8 mouse cellular contexts compared by ENCODE assay signal in the genomic region with DNA sequence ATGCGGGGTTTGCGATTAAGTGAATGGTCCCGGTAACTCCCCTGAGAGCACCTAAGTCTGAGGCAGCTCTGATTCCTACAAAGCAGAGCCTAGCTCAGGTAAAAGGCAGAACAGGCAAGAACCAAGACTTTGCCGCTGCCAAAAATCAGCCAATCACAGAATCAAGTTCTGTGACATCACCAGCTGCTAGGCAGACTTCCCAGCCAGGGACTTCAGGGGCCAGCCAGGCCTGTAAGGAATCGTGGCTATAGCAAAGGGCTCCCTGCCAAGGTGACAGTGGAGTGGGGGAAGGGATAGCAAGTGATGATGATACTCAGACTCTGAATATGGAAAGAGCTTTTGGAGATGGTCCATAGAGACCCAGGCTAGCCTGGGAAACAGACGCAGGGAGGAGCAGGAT. TPM values are rescaled to one million over a fixed set of nuclear protein-coding genes. Genes with fewer than 3 reads are reported as not detected.
DNase-seq lines count a peak whose midpoint lies in the region; ATAC-seq and TF ChIP-seq lines count a peak whose summit lies in the region.

No protein-coding gene starts in this region.

- H3K4me3 ChIP-seq in hindbrain, embryonic 16.5 days (ENCODE audit: low read length), result peak overlapping the region; percentile 20

- no peaks in the 10 kb centered on the region for H3K27me3 ChIP-seq in Patski
- H3K27me3 ChIP-seq in hindbrain, embryonic 16.5 days (replicated peaks; ENCODE audit: control insufficient read depth, insufficient read depth, low read length), result peaks cover 22% of the 10 kb centered on the region

- no peak for TF ChIP-seq CTCF in Patski (IDR thresholded peaks at IDR 0.05)

- no peak for DNase-seq in Patski (ENCODE audit: low read depth, low spot score)
- peak; percentile 91 to 95 for DNase-seq in cerebellum, postnatal 36 days
- peak; percentile 79 to 82 for DNase-seq in gastrocnemius, adult 8-10 months (ENCODE audit: low spot score in 2 of 2)
- DNase-seq in layer of hippocampus, postnatal 36 days, result peak; percentile 83 to 86
- peak; percentile 94 for DNase-seq in lung, postnatal 10 days
- peak; percentile 83 for DNase-seq in ovary, postnatal 36 days (ENCODE audit: low spot score)
- peak; percentile 64 to 86 for DNase-seq in thymus, postnatal 10 days (ENCODE audit: low spot score in 2 of 2)

- H3K36me3 ChIP-seq in hindbrain, embryonic 16.5 days (ENCODE audit: control insufficient read depth, insufficient read depth, low read length), result no peaks in the 10 kb centered on the region

- 11% methylated on average over 6 of the region's 6 CpGs for WGBS in hindbrain, embryonic 16.5 days

- H3K27ac ChIP-seq in hindbrain, embryonic 16.5 days (ENCODE audit: low read depth, low read length), result no peak overlapping the region

- POLR2A ChIA-PET in Patski (lab: Charles Lee), result interaction anchor here (1.6 kb wide), 1 partner anchor 23 kb away, joined by 3 read pairs; no protein-coding TSS in a partner anchor

- in situ Hi-C loops in Patski (cut with MboI; ENCODE audit: low pct_unique_long_range_greater_than_20kb), result no loop called here

- H3K9me3 ChIP-seq in hindbrain, embryonic 16.5 days (ENCODE audit: control insufficient read depth, low read length), result no peaks in the 10 kb centered on the region

- H3K4me1 ChIP-seq in hindbrain, embryonic 16.5 days (ENCODE audit: control insufficient read depth, insufficient read depth, low read depth, low read length), result peaks cover 18% of the 10 kb centered on the region

- CTCF ChIA-PET in Patski (lab: Charles Lee), result interaction anchor here (2.0 kb wide), 1 partner anchor 11 kb away, joined by 12 read pairs; no protein-coding TSS in a partner anchor

- ATAC-seq in Patski, result peak; percentile 38
- peak; percentile 77 for ATAC-seq in hindbrain, embryonic 16.5 days

- H3K4me2 ChIP-seq in hindbrain, embryonic 16.5 days (ENCODE audit: low read length), result peak overlapping the region; percentile 54

- H3K9ac ChIP-seq in hindbrain, embryonic 16.5 days (ENCODE audit: low read depth, low read length), result no peak overlapping the region

RNA-seq across cellular contexts. Expression of a gene that starts 3.6 kb away (rescaled TPM):
- 0.22 TPM for polyA plus RNA-seq in Patski (2021)
- 1,000 to 10,000 TPM; 3,728 to 5,173 (median 4,676) TPM for total RNA-seq in gastrocnemius, adult 8-10 months (2022)
- 10.6 and 41.1 TPM in 2 replicates for polyA plus RNA-seq in hindbrain, embryonic 16.5 days (2015; fragmentation: Nextera tagmentation; extraction: Ambion mirVana)
- 1 to 10 TPM; 4.8 to 6.9 TPM for total RNA-seq in layer of hippocampus, postnatal 36 days (2021)

RNA-seq across cellular contexts. Expression of a gene that starts 13.2 kb away (rescaled TPM):
- polyA plus RNA-seq in Patski (2021), result not detected
- total RNA-seq in gastrocnemius, adult 8-10 months (2022), result 1 to 10 TPM; 3.2 to 8.8 (median 3.8) TPM
- polyA plus RNA-seq in hindbrain, embryonic 16.5 days (2015; fragmentation: Nextera tagmentation; extraction: Ambion mirVana), result 0.23 and 0.47 TPM in 2 replicates
- total RNA-seq in layer of hippocampus, postnatal 36 days (2021), result under 1 TPM; 0.17 to 0.35 TPM

RNA-seq across cellular contexts. Expression of a gene that starts 20.5 kb away (rescaled TPM):
- polyA plus RNA-seq in Patski (2021), result 5.5 TPM
- not detected for total RNA-seq in gastrocnemius, adult 8-10 months (2022)
- 8.2 and 10.7 TPM in 2 replicates for polyA plus RNA-seq in hindbrain, embryonic 16.5 days (2015; fragmentation: Nextera tagmentation; extraction: Ambion mirVana)
- total RNA-seq in layer of hippocampus, postnatal 36 days (2021), result under 1 TPM; 0.56 to 0.82 TPM

RNA-seq across cellular contexts. Expression of a gene that starts 27.3 kb away (rescaled TPM):
- 42.8 TPM for polyA plus RNA-seq in Patski (2021)
- 10 to 100 TPM; 19.2 to 34.9 (median 25.5) TPM for total RNA-seq in gastrocnemius, adult 8-10 months (2022)
- 83.6 and 99.8 TPM in 2 replicates for polyA plus RNA-seq in hindbrain, embryonic 16.5 days (2015; fragmentation: Nextera tagmentation; extraction: Ambion mirVana)
- total RNA-seq in layer of hippocampus, postnatal 36 days (2021), result 10 to 100 TPM; 25.0 to 26.0 TPM

RNA-seq across cellular contexts. Expression of a gene that starts 36.4 kb away (rescaled TPM):
- not detected for polyA plus RNA-seq in Patski (2021)
- total RNA-seq in gastrocnemius, adult 8-10 months (2022), result not detected
- polyA plus RNA-seq in hindbrain, embryonic 16.5 days (2015; fragmentation: Nextera tagmentation; extraction: Ambion mirVana), result not detected in 2 replicates
- total RNA-seq in layer of hippocampus, postnatal 36 days (2021), result not detected

Comparison
In these comparisons a context has a peak if more than half of its experiments do, and no peak if none do; other contexts are left out.
1. RNA of a gene that starts 3.6 kb away (total RNA-seq): 3,728 to 5,173 TPM in gastrocnemius, adult 8-10 months; 4.8 to 6.9 TPM in layer of hippocampus, postnatal 36 days; every median in the first group is over 100 times any median in the second.